Mouse (Mus musculus) limb, embryonic 15.5 days (tissue): ENCODE measurements around the gene Kcnc3. TPM values are rescaled to one million over a fixed set of nuclear protein-coding genes. Genes with fewer than 3 reads are reported as not detected.

Experiments
- ATAC-seq: fragments of 200-750 bp; cut with Nextera tagmentation; 2 replicates; pipeline ENCODE4 v1.8.0; 2017; ENCODE audit warnings: low read depth, moderate TSS enrichment; ENCODE audit not compliant: insufficient number of reproducible peaks, low FRiP score, low TSS enrichment
- H3K27ac ChIP-seq: fragments of 300-500 bp; sonication (generic); 2 replicates; pipeline ENCODE4 v1.5.1; 2015; ENCODE audit warnings: moderate library complexity, mild to moderate bottlenecking, inconsistent platforms
- H3K27me3 ChIP-seq: fragments of 300-500 bp; sonication (generic); 2 replicates; pipeline ENCODE4 v1.6.1; 2015; ENCODE audit warnings: inconsistent platforms
- H3K36me3 ChIP-seq: fragments of 300-500 bp; sonication (generic); 2 replicates; pipeline ENCODE4 v1.6.1; 2015; ENCODE audit warnings: inconsistent platforms
- H3K4me1 ChIP-seq: fragments of 300-500 bp; sonication (generic); 2 replicates; pipeline ENCODE4 v1.6.1; 2015; ENCODE audit warnings: inconsistent platforms
- H3K4me2 ChIP-seq: fragments of 300-500 bp; sonication (generic); 2 replicates; pipeline ENCODE4 v1.6.1; 2015; ENCODE audit warnings: mild to moderate bottlenecking, inconsistent platforms
- H3K4me3 ChIP-seq: fragments of 300-500 bp; sonication (generic); 2 replicates; pipeline ENCODE4 v1.5.1; 2015; ENCODE audit warnings: mild to moderate bottlenecking, inconsistent platforms
- H3K9ac ChIP-seq: fragments of 300-500 bp; sonication (generic); 2 replicates; pipeline ENCODE4 v1.6.1; 2015; ENCODE audit warnings: inconsistent platforms
- H3K9me3 ChIP-seq: fragments of 300-500 bp; sonication (generic); 2 replicates; pipeline ENCODE4 v1.6.1; 2016; ENCODE audit warnings: inconsistent platforms
- WGBS: fragments of 180-500 bp; shearing (Covaris S2); methylation state at CpG from one replicate; pipeline ENCODE4 v1.1.7; 2015; 5-methylcytosine and 5-hydroxymethylcytosine counted together
- polyA plus RNA-seq: library from polyadenylated mRNA; unstranded; fragments of >200 nt; fragmentation: Nextera tagmentation; extraction: Ambion mirVana; gene quantifications from 2 replicates; pipeline ENCODE4 v1.2.1, GENCODE M21; 2015

Gene Kcnc3
- polyA plus RNA-seq, 1 experiment from 2014 or later, result 0.20 TPM

DNA sequence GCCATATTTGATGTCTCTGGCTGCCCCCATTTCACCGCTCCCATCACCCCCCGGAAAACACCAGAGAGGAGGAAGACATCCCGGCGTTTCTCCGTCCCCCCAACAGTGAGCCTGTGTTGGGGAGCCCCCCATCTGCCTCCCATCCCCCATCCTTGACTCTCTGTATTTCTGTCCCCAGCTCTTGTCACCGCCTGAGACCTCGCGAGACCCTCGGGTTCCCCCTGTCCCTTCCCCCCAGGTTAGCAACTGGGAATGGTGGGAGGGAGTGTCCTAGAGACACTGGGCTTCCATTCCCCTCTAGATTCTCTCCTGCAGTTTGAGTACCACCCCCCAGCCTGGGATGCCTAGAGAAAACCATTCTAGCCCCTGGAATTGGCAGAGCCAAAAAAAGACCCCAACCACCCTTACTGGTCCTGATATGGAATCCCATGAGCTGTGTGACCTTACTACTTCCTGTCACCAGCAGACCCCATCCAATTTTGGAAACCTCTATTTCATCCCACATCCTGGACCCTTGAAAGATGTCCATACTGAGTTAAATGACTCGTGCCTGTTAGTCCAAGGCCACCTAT, 10.3 kb downstream of the Kcnc3 start:
- H3K27ac ChIP-seq, result no peak overlapping the region
- H3K4me1 ChIP-seq, result peaks cover 16% of the 10 kb centered on the region
- H3K4me3 ChIP-seq, result no peak overlapping the region
- H3K9me3 ChIP-seq, result no peaks in the 10 kb centered on the region
- H3K36me3 ChIP-seq, result no peaks in the 10 kb centered on the region
- no peak for ATAC-seq
- whole genome bisulfite sequencing, result 77% methylated on average over 10 of the region's 10 CpGs
- H3K9ac ChIP-seq, result no peak overlapping the region
- peaks cover 60% of the 10 kb centered on the region for H3K27me3 ChIP-seq
- H3K4me2 ChIP-seq, result no peak overlapping the region

DNA sequence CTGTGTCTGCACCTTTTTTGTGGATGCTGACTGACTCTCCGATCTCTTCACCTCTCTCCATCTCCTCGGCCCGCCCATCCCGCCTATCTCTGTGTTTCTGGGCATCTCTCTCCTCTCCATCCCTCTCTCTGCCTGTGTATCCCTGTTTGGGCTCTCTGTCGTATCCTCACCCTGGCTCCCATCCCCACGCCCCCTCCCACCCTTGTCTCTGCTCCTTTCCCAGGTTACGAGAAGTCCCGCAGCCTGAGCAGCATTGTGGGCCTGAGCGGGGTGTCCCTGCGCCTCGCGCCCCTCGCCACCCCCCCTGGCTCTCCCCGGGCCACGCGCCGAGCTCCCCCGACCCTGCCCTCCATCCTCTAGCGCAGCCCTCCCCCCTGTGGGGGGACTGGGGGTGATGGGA, 11.2 kb downstream of the Kcnc3 start:
- ATAC-seq, result no peak
- Histone ChIP-seq H3K9ac (no peak overlapping the region), H3K4me3 (no peak overlapping the region), H3K27me3 (peaks cover 68% of the 10 kb centered on the region), H3K27ac (no peak overlapping the region), H3K4me1 (peaks cover 16% of the 10 kb centered on the region), H3K36me3 (no peaks in the 10 kb centered on the region), H3K4me2 (no peak overlapping the region), H3K9me3 (no peaks in the 10 kb centered on the region)
- 15% methylated on average over 19 of the region's 19 CpGs for WGBS

DNA sequence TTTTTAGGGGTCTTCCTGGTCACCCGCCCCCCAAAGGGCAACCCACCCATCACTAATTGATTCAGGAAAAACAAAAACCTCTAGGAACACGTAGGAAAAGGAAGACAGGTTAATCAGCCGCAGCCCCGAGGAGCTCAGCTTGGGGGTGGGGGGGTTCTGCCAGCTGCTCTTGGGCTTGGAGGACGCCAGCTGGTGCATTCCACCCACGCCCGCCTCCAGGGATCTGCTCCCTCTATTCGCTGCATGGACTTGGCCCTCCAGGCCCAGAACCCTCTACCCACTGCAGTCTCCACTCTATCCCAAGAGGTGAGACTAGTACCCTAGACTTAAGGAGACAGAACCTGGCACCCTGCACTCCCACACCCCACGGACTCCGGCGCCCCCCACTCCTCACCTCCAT, 12.0 kb downstream of the Kcnc3 start:
- Histone ChIP-seq H3K36me3 (no peaks in the 10 kb centered on the region), H3K27ac (no peak overlapping the region), H3K4me3 (no peak overlapping the region), H3K27me3 (peaks cover 76% of the 10 kb centered on the region), H3K4me2 (no peak overlapping the region), H3K9ac (no peak overlapping the region), H3K4me1 (peaks cover 16% of the 10 kb centered on the region), H3K9me3 (no peaks in the 10 kb centered on the region)
- WGBS, result 13% methylated on average over 11 of the region's 11 CpGs
- ATAC-seq, result no peak

DNA sequence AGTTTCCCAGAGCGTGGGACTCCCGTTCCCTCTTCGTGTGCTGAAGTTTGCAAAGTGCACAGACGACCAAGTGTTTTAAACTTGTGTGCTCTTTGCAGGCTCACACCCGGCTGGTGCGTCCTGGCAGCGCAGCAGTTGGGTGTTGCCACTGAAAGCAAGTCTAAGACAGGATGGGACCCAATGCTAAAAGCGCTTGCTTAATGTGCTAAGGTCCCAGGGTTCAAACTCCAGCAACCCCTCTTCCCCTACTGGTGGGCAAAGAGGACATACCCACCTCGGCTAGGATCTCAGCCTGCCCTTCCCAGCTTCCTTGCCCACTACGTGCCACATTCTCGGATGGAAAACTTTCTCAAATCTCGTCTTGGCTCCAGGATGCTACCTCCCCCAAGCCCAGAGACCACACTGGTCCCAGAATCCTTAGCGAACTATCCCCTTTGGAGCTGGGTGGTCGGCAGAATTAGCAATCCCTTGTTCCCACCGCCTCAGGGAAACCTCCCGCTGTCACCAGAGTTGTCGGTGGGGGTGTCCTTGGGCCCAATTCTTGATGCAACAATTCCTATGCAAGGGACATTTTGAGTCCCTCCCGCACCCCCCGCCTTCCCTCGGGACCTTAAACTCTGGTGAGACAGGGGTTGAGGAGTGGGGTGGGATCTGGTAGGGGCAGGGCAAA, 12.9 kb downstream of the Kcnc3 start:
- Histone ChIP-seq H3K36me3 (no peaks in the 10 kb centered on the region), H3K9me3 (no peaks in the 10 kb centered on the region), H3K27ac (no peak overlapping the region), H3K4me1 (peaks cover 16% of the 10 kb centered on the region), H3K27me3 (peaks cover 84% of the 10 kb centered on the region), H3K4me2 (peak overlapping the region; percentile 56), H3K4me3 (peak overlapping the region; percentile 29), H3K9ac (no peak overlapping the region)
- no peak for ATAC-seq
- 3% methylated on average over 20 of the region's 20 CpGs for WGBS

DNA sequence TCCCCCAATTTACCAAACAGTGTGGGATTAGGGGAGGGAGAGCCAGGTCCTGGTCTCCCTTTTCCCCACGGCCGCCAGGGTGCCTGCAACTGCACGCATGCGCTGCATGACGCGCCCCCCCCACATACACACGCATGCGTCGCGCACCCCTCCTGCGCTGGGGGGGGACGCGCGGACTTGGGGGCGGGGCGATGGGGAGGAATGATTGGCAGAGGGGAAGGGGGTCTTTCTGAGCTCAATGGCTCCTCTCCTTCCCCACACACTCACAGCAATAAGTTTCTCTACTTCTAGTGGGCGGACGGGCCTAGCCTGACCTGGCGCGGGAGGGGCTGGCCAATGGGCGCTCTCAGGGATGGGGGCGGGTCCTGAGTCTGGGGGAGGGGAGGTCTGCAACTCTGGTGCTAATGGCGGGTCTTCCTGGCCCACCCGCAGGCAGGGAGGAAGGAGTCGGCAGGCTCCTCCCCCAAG, 13.7 kb downstream of the Kcnc3 start:
- no peaks in the 10 kb centered on the region for H3K36me3 ChIP-seq
- peaks cover 16% of the 10 kb centered on the region for H3K4me1 ChIP-seq
- no peak overlapping the region for H3K27ac ChIP-seq
- H3K27me3 ChIP-seq, result peaks cover 84% of the 10 kb centered on the region
- WGBS, result 1% methylated on average over 20 of the region's 25 CpGs
- no peak overlapping the region for H3K9ac ChIP-seq
- H3K4me3 ChIP-seq, result peak overlapping the region; percentile 29
- H3K4me2 ChIP-seq, result peak overlapping the region; percentile 56
- no peaks in the 10 kb centered on the region for H3K9me3 ChIP-seq
- ATAC-seq, result no peak; the same call in 1 of the 2 replicates

DNA sequence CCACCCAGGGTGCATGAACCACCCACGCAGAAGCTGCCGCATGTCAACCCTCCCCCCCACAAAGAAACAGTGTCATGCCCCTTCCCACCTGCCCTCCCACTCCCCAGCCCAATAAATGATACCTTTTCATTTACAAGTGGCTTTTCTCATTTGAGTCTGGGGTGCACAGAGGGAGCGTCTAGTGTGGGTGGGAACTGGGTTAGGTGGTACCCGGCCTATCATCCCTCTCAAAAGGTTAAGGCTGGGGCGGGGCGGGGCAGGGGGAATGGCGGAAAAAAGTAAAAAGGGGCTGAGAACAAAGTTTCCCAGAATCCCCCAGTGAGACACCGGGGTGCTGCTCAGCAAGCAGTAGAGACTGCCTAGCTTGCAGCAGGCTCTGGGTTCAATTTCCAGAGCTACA, 14.2 kb downstream of the Kcnc3 start:
- 2% methylated on average over 8 of the region's 8 CpGs for WGBS
- H3K27me3 ChIP-seq, result peaks cover 83% of the 10 kb centered on the region
- peak overlapping the region; percentile 56 for H3K4me2 ChIP-seq
- H3K9me3 ChIP-seq, result no peaks in the 10 kb centered on the region
- no peak overlapping the region for H3K27ac ChIP-seq
- H3K4me3 ChIP-seq, result peak overlapping the region; percentile 29
- peaks cover 16% of the 10 kb centered on the region for H3K4me1 ChIP-seq
- no peak overlapping the region for H3K9ac ChIP-seq
- ATAC-seq, result no peak; the same call in 1 of the 2 replicates
- no peaks in the 10 kb centered on the region for H3K36me3 ChIP-seq

DNA sequence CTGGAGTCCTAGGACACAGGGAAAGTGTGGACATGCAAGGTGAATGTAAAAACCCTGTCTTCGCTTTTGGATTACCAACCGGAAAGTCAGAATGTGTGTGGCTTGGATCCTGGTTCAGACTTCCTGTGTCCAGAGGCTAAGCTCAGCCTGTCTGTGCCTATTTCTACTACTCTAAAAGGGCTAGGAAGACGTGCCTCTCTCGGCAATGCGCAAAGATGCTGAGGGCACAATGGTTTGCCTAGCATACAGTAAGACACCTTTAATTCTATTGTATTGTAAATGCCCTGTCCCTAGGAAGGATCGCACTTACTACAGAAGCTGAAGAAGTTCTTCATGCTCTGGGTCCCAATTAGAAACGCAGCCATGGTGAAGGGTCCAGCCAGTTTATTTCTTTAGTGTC, 15.0 kb downstream of the Kcnc3 start:
- Histone ChIP-seq H3K27me3 (peaks cover 75% of the 10 kb centered on the region), H3K9ac (no peak overlapping the region), H3K9me3 (no peaks in the 10 kb centered on the region), H3K27ac (no peak overlapping the region), H3K4me3 (no peak overlapping the region), H3K4me2 (no peak overlapping the region), H3K4me1 (peaks cover 16% of the 10 kb centered on the region), H3K36me3 (no peaks in the 10 kb centered on the region)
- ATAC-seq, result no peak
- WGBS, result 41% methylated on average over 7 of the region's 7 CpGs

DNA sequence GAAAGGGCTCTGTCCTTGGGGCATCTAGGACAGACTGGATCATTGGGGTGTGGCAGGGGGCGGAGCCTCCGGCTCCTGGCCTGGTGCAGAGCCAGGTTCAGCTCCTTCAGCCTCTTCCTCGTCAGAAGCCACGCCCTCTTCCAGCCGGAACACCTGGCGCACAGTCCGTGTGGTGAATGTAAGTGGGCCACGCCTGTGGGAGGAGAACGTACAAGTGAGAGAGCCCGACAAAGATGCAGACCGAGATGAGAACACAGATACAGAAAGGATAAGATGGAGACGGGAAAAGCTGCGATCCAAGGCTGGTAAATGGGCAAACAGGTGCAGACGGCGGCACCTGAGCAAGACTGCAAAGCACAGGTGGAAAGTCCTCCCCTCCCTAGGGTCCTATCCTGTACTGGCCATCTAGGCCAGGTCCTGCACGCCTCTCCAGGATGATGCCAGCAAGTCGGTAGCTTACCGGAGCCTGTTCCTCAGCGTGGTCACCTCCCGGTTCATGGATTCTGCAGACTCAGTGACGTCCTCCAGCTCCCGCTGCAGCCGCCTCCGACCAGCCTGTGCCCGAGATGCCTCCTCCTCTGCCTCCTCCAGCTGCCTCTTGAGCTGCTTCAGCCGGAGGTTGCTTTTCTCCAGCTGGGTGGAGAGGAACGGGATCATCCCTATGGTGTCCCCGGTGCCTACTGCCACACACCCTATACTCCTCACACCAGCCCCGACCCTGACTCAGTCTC, 15.9 kb downstream of the Kcnc3 start:
- Histone ChIP-seq H3K4me3 (no peak overlapping the region), H3K27ac (no peak overlapping the region), H3K9ac (no peak overlapping the region), H3K9me3 (no peaks in the 10 kb centered on the region), H3K36me3 (no peaks in the 10 kb centered on the region), H3K4me2 (no peak overlapping the region), H3K27me3 (peaks cover 67% of the 10 kb centered on the region), H3K4me1 (peaks cover 16% of the 10 kb centered on the region)
- ATAC-seq, result no peak
- WGBS, result 9% methylated on average over 29 of the region's 29 CpGs

DNA sequence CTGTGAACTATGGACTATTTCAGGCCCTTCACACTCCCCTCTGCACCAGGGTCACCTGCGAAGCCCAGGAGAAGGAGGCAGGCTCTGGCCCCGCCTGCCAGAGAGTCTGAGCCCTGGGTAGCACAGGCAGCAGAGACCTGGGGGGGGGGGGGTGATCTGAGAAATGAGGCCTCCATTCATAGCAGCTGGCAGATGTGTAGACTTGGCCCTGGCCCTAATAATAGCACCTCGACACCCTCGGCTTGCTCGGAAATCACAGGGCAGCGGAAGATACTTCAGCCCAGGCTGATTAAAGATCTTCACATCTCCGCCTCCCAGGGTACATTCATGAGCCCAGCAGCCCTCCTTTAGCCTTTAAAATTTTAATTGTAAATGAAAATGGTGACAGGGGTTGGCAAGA, 21.7 kb downstream of the Kcnc3 start:
- no peak overlapping the region for H3K9ac ChIP-seq
- H3K27ac ChIP-seq, result no peak overlapping the region
- H3K4me3 ChIP-seq, result no peak overlapping the region
- no peaks in the 10 kb centered on the region for H3K9me3 ChIP-seq
- no peak for ATAC-seq
- no peak overlapping the region for H3K4me2 ChIP-seq
- H3K36me3 ChIP-seq, result no peaks in the 10 kb centered on the region
- WGBS, result 64% methylated on average over 7 of the region's 7 CpGs
- peaks cover 43% of the 10 kb centered on the region for H3K27me3 ChIP-seq
- 0 out of 2 replicates have a peak, but pooled peaks cover 3% of the 10 kb centered on the region for H3K4me1 ChIP-seq

DNA sequence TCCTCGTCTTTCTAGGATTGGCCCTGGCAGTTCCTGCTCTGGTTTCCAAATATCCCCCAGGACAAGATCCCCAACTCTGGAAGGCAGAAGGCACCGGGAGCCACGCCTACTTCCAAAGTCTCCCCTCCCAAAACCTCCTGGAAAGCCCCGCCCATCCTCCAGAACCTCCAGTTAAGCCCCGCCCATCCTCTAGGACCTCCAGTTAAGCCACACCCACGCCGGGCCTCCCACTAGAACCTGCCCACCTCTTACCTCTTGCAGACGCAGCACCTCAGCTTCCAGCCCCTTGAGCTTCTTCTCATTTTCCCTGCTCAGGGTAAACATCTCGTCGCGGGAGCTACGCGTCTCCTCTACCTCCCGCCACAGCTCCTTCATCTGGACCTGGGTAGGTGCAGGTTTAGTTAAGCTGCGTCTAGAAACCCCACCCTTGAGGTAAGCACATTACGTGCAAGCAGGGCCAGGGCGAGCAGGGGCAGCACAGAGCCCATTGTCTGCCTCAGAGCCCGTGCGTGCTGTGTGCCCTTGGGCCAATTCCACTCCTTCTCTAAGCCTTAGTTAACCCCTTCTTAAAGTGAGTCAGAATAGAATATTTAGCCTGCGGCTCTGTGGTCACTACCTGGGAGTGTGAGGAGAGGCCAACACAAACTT, 23.7 kb downstream of the Kcnc3 start:
- WGBS, result 8% methylated on average over 20 of the region's 20 CpGs
- Histone ChIP-seq H3K36me3 (no peaks in the 10 kb centered on the region), H3K27ac (no peak overlapping the region), H3K4me3 (no peak overlapping the region), H3K4me2 (no peak overlapping the region), H3K27me3 (peaks cover 33% of the 10 kb centered on the region), H3K9me3 (no peaks in the 10 kb centered on the region), H3K9ac (no peak overlapping the region), H3K4me1 (0 out of 2 replicates have a peak, but pooled peaks cover 3% of the 10 kb centered on the region)
- ATAC-seq, result no peak

DNA sequence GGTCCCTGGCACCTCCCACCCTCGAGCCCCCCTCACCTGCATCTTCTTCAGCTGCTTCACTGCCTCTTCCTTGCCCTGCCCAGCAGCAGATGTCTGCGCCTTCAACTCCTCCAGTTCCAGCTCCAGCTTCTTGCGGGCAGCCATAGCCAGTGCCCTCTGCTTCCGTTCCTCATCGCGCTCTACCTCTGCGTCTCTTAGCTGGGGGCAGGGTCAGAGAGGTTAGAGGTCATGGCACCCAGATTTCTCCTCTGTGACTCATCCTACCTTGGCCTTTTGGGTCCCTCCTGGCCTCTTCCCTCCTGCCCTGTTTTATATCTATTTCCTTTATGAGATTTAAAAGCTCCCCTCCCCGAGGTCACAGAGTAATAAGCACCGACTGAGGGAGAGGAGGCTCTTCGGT, 24.8 kb downstream of the Kcnc3 start:
- Histone ChIP-seq H3K9me3 (no peaks in the 10 kb centered on the region), H3K27me3 (peaks cover 33% of the 10 kb centered on the region), H3K27ac (no peak overlapping the region), H3K36me3 (no peaks in the 10 kb centered on the region), H3K9ac (no peak overlapping the region), H3K4me1 (0 out of 2 replicates have a peak, but pooled peaks cover 3% of the 10 kb centered on the region), H3K4me3 (no peak overlapping the region), H3K4me2 (no peak overlapping the region)
- no peak for ATAC-seq
- 9% methylated on average over 10 of the region's 10 CpGs for WGBS

DNA sequence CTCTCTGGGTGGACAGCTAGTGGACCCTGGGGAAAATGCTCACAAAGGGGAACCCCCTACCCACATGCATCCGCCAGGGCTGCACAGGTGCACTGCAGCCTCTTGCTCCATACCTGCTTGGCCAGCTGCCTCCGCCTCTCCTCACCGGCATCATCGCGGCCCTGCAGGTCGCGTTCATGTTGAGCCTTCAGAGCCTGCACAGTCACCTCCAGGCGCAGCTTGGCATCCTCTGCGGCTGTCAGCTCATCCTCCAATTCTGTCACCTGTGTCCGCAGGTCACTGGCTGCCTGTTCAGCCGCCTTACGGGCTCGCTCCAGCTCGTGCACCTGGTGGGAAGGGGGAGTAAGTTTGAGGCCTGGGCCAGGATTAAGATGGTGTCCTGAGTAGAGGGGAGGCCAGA, 25.5 kb downstream of the Kcnc3 start:
- no peak overlapping the region for H3K4me3 ChIP-seq
- H3K27ac ChIP-seq, result no peak overlapping the region
- no peak for ATAC-seq
- WGBS, result 75% methylated on average over 14 of the region's 14 CpGs
- H3K9ac ChIP-seq, result no peak overlapping the region
- H3K36me3 ChIP-seq, result no peaks in the 10 kb centered on the region
- 0 out of 2 replicates have a peak, but pooled peaks cover 3% of the 10 kb centered on the region for H3K4me1 ChIP-seq
- no peaks in the 10 kb centered on the region for H3K9me3 ChIP-seq
- no peak overlapping the region for H3K4me2 ChIP-seq
- peaks cover 33% of the 10 kb centered on the region for H3K27me3 ChIP-seq
